Mouse (Mus musculus): ENCODE measurements around the gene Rasa4. TPM values are rescaled to one million over a fixed set of nuclear protein-coding genes. Genes with fewer than 3 reads are reported as not detected.
"Not testable (repeated sequence)": the region's sequence is repeated elsewhere in the genome, so short reads cannot be mapped to it uniquely, and the experiment has no call there.

Gene Rasa4
- polyA plus RNA-seq, 1 experiment = 43.0 TPM

DNA sequence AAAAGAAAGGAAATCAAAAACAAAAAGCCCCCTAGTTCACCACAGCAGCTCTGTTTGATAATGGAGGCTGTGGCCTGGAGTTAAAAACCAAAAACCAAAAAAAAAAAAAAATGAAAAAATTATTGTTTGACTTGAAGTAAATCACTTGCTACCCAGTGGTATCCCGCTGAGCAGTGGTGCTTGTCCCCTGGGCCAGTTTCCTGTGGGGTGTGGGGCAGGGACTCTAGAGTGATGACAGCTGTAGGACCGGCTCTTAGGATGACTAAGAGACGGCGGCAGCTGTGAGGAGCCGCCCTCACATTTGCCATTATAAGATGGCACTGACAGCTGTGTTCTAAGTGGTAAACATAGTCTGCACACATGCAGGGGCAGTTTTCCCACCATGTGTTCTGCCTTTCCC, 71.7 kb downstream of the Rasa4 start:
- 53% methylated on average over 5 of the region's 5 CpGs for WGBS

GRCm38 (mm10) chr5:136160084-136160483, 76.4 kb downstream of the Rasa4 start:
- H3K4me1 ChIP-seq (ENCODE audit: control insufficient read depth, insufficient read depth, insufficient read length); H3K27me3 ChIP-seq (ENCODE audit: control insufficient read depth, insufficient read depth, low read length); H3K27ac ChIP-seq (ENCODE audit: insufficient read depth, low read length); H3K4me3 ChIP-seq (ENCODE audit: extremely low read depth, insufficient read depth, insufficient read length); DNase-seq (ENCODE audit: low read depth in 1 of 2, low spot score in 2 of 2): not testable (repeated sequence)
- 96% methylated on average over 11 of the region's 12 CpGs for WGBS
- peaks cover 19% of the 10 kb centered on the region for H3K36me3 ChIP-seq (ENCODE audit: control insufficient read depth, insufficient read depth, low read length)

More for the DNA sequence above, 71.7 kb downstream of the Rasa4 start:
- Histone ChIP-seq H3K4me1 (ENCODE audit: control insufficient read depth, insufficient read depth, insufficient read length) (no peaks in the 10 kb centered on the region), H3K27me3 (ENCODE audit: control insufficient read depth, insufficient read depth, low read length) (no peaks in the 10 kb centered on the region), H3K27ac (ENCODE audit: insufficient read depth, low read length) (no peak overlapping the region), H3K36me3 (ENCODE audit: control insufficient read depth, insufficient read depth, low read length) (peaks cover 8% of the 10 kb centered on the region), H3K4me3 (ENCODE audit: extremely low read depth, insufficient read depth, insufficient read length) (no peak overlapping the region)
- no peak for DNase-seq (ENCODE audit: low read depth in 1 of 2, low spot score in 2 of 2)
- TF ChIP-seq POLR2A (IDR thresholded peaks at IDR 0.05; ENCODE audit: low read depth, low read length) (no peak), CTCF (IDR thresholded peaks at IDR 0.05; ENCODE audit: extremely low read depth, insufficient read depth, insufficient read length, insufficient replicate concordance) (no peak)

Other genes with a start within 250 kb of the Rasa4 start
- 34.0 and 70.5 TPM in 2 replicates for gene Hspb1, start 196.0 kb upstream of the Rasa4 start, polyA plus RNA-seq (2012; rRNA removed)
- 40.9 and 50.0 TPM in 2 replicates for gene Ywhag, start 149.3 kb upstream of the Rasa4 start, polyA plus RNA-seq (2012; rRNA removed)
- gene Ssc4d, start 109.4 kb upstream of the Rasa4 start, polyA plus RNA-seq (2012; rRNA removed) = 2.0 and 2.4 TPM in 2 replicates
- gene Zp3, start 103.8 kb upstream of the Rasa4 start, polyA plus RNA-seq (2012; rRNA removed) = not detected in 2 replicates
- 25.6 and 32.8 TPM in 2 replicates for gene Dtx2, start 89.1 kb upstream of the Rasa4 start, polyA plus RNA-seq (2012; rRNA removed)
- 3.9 and 6.9 TPM in 2 replicates for gene Upk3b, start 45.4 kb upstream of the Rasa4 start, polyA plus RNA-seq (2012; rRNA removed)
- gene Upk3bl, start 29.4 kb upstream of the Rasa4 start, polyA plus RNA-seq (2012; rRNA removed) = not detected in 2 replicates
- 32.3 and 38.1 TPM in 2 replicates for gene Polr2j, start 32.7 kb downstream of the Rasa4 start, polyA plus RNA-seq (2012; rRNA removed)
- gene Lrwd1, start 52.2 kb downstream of the Rasa4 start, polyA plus RNA-seq (2012; rRNA removed) = 39.5 and 46.4 TPM in 2 replicates
- gene Alkbh4, start 52.2 kb downstream of the Rasa4 start, polyA plus RNA-seq (2012; rRNA removed) = 19.6 and 28.4 TPM in 2 replicates
- gene Orai2, start 86.8 kb downstream of the Rasa4 start, polyA plus RNA-seq (2012; rRNA removed) = 113 and 167 TPM in 2 replicates
- 7.3 and 8.8 TPM in 2 replicates for gene Prkrip1, start 115.0 kb downstream of the Rasa4 start, polyA plus RNA-seq (2012; rRNA removed)
- 18.8 and 30.3 TPM in 2 replicates for gene Sh2b2, start 162.6 kb downstream of the Rasa4 start, polyA plus RNA-seq (2012; rRNA removed)